Comparison of ENCODE assay signal across 8 mouse cellular contexts in genomic region chr8:47242207-47243004, GRCm38 (mm10).
DNase-seq lines count a peak whose midpoint lies in the region.

No protein-coding gene starts in this region.

- peak; percentile 67 for DNase-seq in adrenal gland, adult 8-10 months
- DNase-seq in embryo, embryonic 11.5 days (ENCODE audit: low read depth, low spot score), result peak; percentile 73
- peak; percentile 58 for DNase-seq in gastrocnemius, postnatal 25 days
- peak; percentile 73 for DNase-seq in hindlimb bud, embryonic 11.5 days (ENCODE audit: extremely low spot score, low read depth, low spot score)
- peak; percentile 86 for DNase-seq in left cerebral cortex, adult 11 months (ENCODE audit: low spot score)
- peak; percentile 59 for DNase-seq in lung, postnatal 14 days
- DNase-seq in retina, postnatal 1 day, result peak; percentile 98
- DNase-seq in spleen, postnatal 4 days (ENCODE audit: low spot score in 2 of 2), result no peak

Comparison
In these comparisons a context has a peak if more than half of its experiments do, and no peak if none do; other contexts are left out.
1. DNase-seq: peak in adrenal gland, adult 8-10 months (single experiment), embryo, embryonic 11.5 days (single experiment), gastrocnemius, postnatal 25 days (single experiment), hindlimb bud, embryonic 11.5 days (single experiment), left cerebral cortex, adult 11 months (single experiment), lung, postnatal 14 days (single experiment) and retina, postnatal 1 day (single experiment); none in spleen, postnatal 4 days (0 of 2).